Mouse (Mus musculus) myocyte (in vitro differentiated cells): ENCODE measurements around the gene Prmt7. TPM values are rescaled to one million over a fixed set of nuclear protein-coding genes. Genes with fewer than 3 reads are reported as not detected.

Experiments
- H3K27me3 ChIP-seq: one replicate; pipeline ENCODE4 v1.6.1; 2011; ENCODE audit not compliant: control insufficient read depth, insufficient read depth, insufficient read length
- H3K36me3 ChIP-seq: one replicate; pipeline ENCODE4 v1.6.1; 2011; ENCODE audit not compliant: control insufficient read depth, insufficient read depth
- H3K4me2 ChIP-seq: one replicate; pipeline ENCODE4 v1.6.1; 2011; ENCODE audit warnings: low read depth, control low read depth
- H3K4me3 ChIP-seq: one replicate; pipeline ENCODE4 v1.5.1; 2011; ENCODE audit warnings: mild to moderate bottlenecking, control low read depth, moderate library complexity
- H3K79me2 ChIP-seq: one replicate; pipeline ENCODE4 v1.6.1; 2011; ENCODE audit not compliant: control insufficient read depth, insufficient read depth
- H3ac ChIP-seq: one replicate; pipeline ENCODE4 v1.6.1; 2011; ENCODE audit not compliant: control insufficient read depth, insufficient read length
- CEBPB ChIP-seq: IDR thresholded peaks from 2 replicates; pipeline ENCODE4 v1.6.1; 2011; ENCODE audit warnings: mild to moderate bottlenecking, moderate library complexity; ENCODE audit not compliant: poor library complexity, insufficient read depth, severe bottlenecking
- E2F4 ChIP-seq: IDR thresholded peaks from one replicate; pipeline ENCODE4 v1.6.1; 2011; ENCODE audit warnings: mild to moderate bottlenecking, control low read depth, moderate library complexity; ENCODE audit not compliant: insufficient read depth
- MAX ChIP-seq: IDR thresholded peaks from one replicate; pipeline ENCODE4 v1.6.1; 2011; ENCODE audit warnings: low read depth, mild to moderate bottlenecking, control low read depth
- MYOD1 ChIP-seq, 3 experiments: IDR thresholded peaks; one replicate each; pipeline ENCODE4 v1.6.1; 2011; ENCODE audit warnings: control low read depth in 2 of 3, low read depth in 2 of 3, mild to moderate bottlenecking in 2 of 3, moderate library complexity in 1 of 3; ENCODE audit not compliant: insufficient read length in 2 of 3, control insufficient read depth in 1 of 3
- MYOG ChIP-seq, 3 experiments: IDR thresholded peaks; one replicate each; pipeline ENCODE4 v1.6.1; 2011; ENCODE audit warnings: control low read depth in 2 of 3, low read depth in 2 of 3, mild to moderate bottlenecking in 2 of 3; ENCODE audit not compliant: insufficient read length in 2 of 3, control insufficient read depth in 1 of 3, insufficient read depth in 1 of 3
- POLR2A ChIP-seq: IDR thresholded peaks from one replicate; pipeline ENCODE4 v1.6.1; 2011; ENCODE audit warnings: low read depth, mild to moderate bottlenecking, control low read depth, moderate library complexity; ENCODE audit not compliant: insufficient read length
- POLR2AphosphoS2 ChIP-seq: IDR thresholded peaks from one replicate; pipeline ENCODE4 v1.6.1; 2011; ENCODE audit warnings: low read depth, control low read depth; ENCODE audit not compliant: insufficient read length
- REST ChIP-seq: IDR thresholded peaks from one replicate; pipeline ENCODE4 v1.6.1; 2011; ENCODE audit warnings: mild to moderate bottlenecking, control low read depth, moderate library complexity; ENCODE audit not compliant: insufficient read depth, insufficient read length
- SRF ChIP-seq: IDR thresholded peaks from one replicate; pipeline ENCODE4 v1.6.1; 2011; ENCODE audit warnings: low read depth; ENCODE audit not compliant: control insufficient read depth, insufficient read length
- TCF12 ChIP-seq: IDR thresholded peaks from one replicate; pipeline ENCODE4 v1.6.1; 2011; ENCODE audit warnings: mild to moderate bottlenecking, control low read depth; ENCODE audit not compliant: poor library complexity, insufficient read depth, severe bottlenecking
- TCF3 ChIP-seq: IDR thresholded peaks from one replicate; pipeline ENCODE4 v1.6.1; 2011; ENCODE audit warnings: low read depth, control low read depth; ENCODE audit not compliant: insufficient read length
- USF1 ChIP-seq: IDR thresholded peaks from one replicate; pipeline ENCODE4 v1.6.1; 2011; ENCODE audit warnings: low read depth, mild to moderate bottlenecking, control low read depth, moderate library complexity
- polyA plus RNA-seq: library from polyadenylated mRNA; unstranded; fragments of >200 nt; fragmentation: generic; extraction: Trizol; gene quantifications from one replicate; pipeline ENCODE4 v1.2.1, GENCODE M21; 2012; ENCODE audit warnings: missing spikeins

The Prmt7 gene
- polyA plus RNA-seq, 1 experiment = 36.4 TPM

- no peak overlapping the region for H3K4me3 ChIP-seq
- H3K4me2 ChIP-seq = no peak overlapping the region
- H3ac ChIP-seq = no peak overlapping the region
- H3K36me3 ChIP-seq = no peaks in the 10 kb centered on the region
- H3K27me3 ChIP-seq = peaks cover 18% of the 10 kb centered on the region
- TF ChIP-seq MYOD1 (IDR thresholded peaks at IDR 0.05; ENCODE audit: control insufficient read depth in 1 of 3, insufficient read length in 2 of 3, low read depth in 2 of 3) (peak in 1 of 3 experiments; percentile 5), TCF3 (no peak), SRF (no peak), MYOG (IDR thresholded peaks at IDR 0.05; ENCODE audit: control insufficient read depth in 1 of 3, insufficient read depth in 1 of 3, insufficient read length in 2 of 3, low read depth in 2 of 3) (no peak)
- no peaks in the 10 kb centered on the region for H3K79me2 ChIP-seq
These were observed 58.1 kb downstream of the Prmt7 start for GRCm38 (mm10) chr8:106268710-106269346.

DNA sequence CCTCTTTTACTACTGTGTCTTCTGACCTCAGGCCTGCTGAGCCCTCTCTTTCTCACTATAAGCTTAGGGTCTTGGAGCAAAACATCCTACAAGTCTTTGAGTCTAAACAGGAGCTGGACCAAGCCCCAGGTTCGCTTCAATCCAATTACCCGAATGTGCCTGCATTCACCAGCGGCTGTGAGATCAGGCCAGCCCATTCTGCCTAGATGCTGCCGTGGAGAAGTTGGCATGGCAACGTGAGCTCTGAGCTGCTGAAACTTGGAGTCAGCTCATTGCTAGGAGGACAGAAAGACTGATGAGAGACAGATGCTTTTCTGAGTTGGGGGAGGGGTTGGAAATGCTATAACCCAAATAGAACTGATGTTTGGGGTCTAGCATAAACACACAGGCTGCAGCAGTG is 60.1 kb downstream of the Prmt7 start:
- Histone ChIP-seq H3K27me3 (peaks cover 18% of the 10 kb centered on the region), H3K4me3 (no peak overlapping the region), H3ac (no peak overlapping the region), H3K4me2 (no peak overlapping the region), H3K79me2 (no peaks in the 10 kb centered on the region), H3K36me3 (no peaks in the 10 kb centered on the region)
- no peak for TF ChIP-seq POLR2AphosphoS2
- no peak for TF ChIP-seq E2F4
- TF ChIP-seq MYOD1 (IDR thresholded peaks at IDR 0.05; ENCODE audit: control insufficient read depth in 1 of 3, insufficient read length in 2 of 3, low read depth in 2 of 3) = no peak
- no peak for TF ChIP-seq REST
- no peak for TF ChIP-seq MAX
- no peak for TF ChIP-seq CEBPB
- no peak for TF ChIP-seq USF1
- TF ChIP-seq SRF = no peak
- TF ChIP-seq POLR2A = no peak
- no peak for TF ChIP-seq TCF12
- no peak for TF ChIP-seq TCF3

GRCm38 (mm10) chr8:106271378-106271777 is 60.6 kb downstream of the Prmt7 start:
- no peak overlapping the region for H3ac ChIP-seq
- no peak for TF ChIP-seq POLR2AphosphoS2
- H3K4me2 ChIP-seq = no peak overlapping the region
- no peaks in the 10 kb centered on the region for H3K36me3 ChIP-seq
- H3K4me3 ChIP-seq = no peak overlapping the region
- H3K27me3 ChIP-seq = peaks cover 17% of the 10 kb centered on the region
- no peaks in the 10 kb centered on the region for H3K79me2 ChIP-seq

DNA sequence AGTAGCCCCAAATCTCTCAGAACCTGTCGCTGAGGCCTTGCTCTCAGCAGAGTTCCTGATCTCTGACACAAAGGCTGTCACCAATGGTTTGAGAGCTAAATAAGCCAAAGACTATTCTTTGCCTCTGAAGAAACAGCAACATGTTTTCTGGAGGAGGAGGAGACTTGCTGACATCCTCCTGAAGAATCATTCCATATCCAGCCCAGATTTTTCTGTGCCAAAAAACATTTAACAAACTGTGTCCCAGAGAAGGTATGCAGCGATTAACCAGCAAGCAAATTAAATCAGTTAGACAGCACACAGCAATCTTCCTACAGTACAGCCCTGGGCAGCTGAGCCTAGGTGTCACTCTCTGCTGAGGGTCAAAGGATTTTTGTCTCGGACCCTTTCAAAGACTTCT is 62.7 kb downstream of the Prmt7 start:
- H3K36me3 ChIP-seq = no peaks in the 10 kb centered on the region
- TF ChIP-seq MYOD1 (IDR thresholded peaks at IDR 0.05; ENCODE audit: control insufficient read depth in 1 of 3, insufficient read length in 2 of 3, low read depth in 2 of 3) = no peak
- H3K79me2 ChIP-seq = no peaks in the 10 kb centered on the region
- no peak overlapping the region for H3K4me2 ChIP-seq
- H3K4me3 ChIP-seq = no peak overlapping the region
- peaks cover 10% of the 10 kb centered on the region for H3K27me3 ChIP-seq
- no peak overlapping the region for H3ac ChIP-seq

GRCm38 (mm10) chr8:106276709-106277317 is 66.1 kb downstream of the Prmt7 start:
- Histone ChIP-seq H3K4me2 (no peak overlapping the region), H3K79me2 (no peaks in the 10 kb centered on the region), H3K36me3 (no peaks in the 10 kb centered on the region), H3ac (no peak overlapping the region), H3K27me3 (peaks cover 37% of the 10 kb centered on the region), H3K4me3 (no peak overlapping the region)
- no peak for TF ChIP-seq CEBPB
- TF ChIP-seq MAX = no peak
- TF ChIP-seq E2F4 = no peak
- TF ChIP-seq TCF12 = no peak
- TF ChIP-seq POLR2A = no peak
- TF ChIP-seq TCF3 = no peak
- TF ChIP-seq USF1 = no peak
- TF ChIP-seq REST = no peak
- TF ChIP-seq POLR2AphosphoS2 = no peak
- TF ChIP-seq MYOG (IDR thresholded peaks at IDR 0.05; ENCODE audit: control insufficient read depth in 1 of 3, insufficient read depth in 1 of 3, insufficient read length in 2 of 3, low read depth in 2 of 3) = no peak
- no peak for TF ChIP-seq SRF
- no peak for TF ChIP-seq MYOD1 (IDR thresholded peaks at IDR 0.05; ENCODE audit: control insufficient read depth in 1 of 3, insufficient read length in 2 of 3, low read depth in 2 of 3)
